Mouse (Mus musculus) stomach, embryonic 16.5 days (tissue): ENCODE results near the gene Pde3b. TPM values are rescaled to one million over a fixed set of nuclear protein-coding genes. Genes with fewer than 3 reads are reported as not detected.
A peak's percentile ranks its signal among the peaks of the same experiment; 100 is the strongest.
"Not testable (repeated sequence)": the region's sequence is repeated elsewhere in the genome, so short reads cannot be mapped to it uniquely, and the experiment has no call there.

Experiments
- ATAC-seq: fragments of 200-750 bp; cut with Nextera tagmentation; 2 replicates; pipeline ENCODE4 v1.8.0; 2017; ENCODE audit warnings: moderate number of reproducible peaks, moderate TSS enrichment; ENCODE audit not compliant: insufficient read depth, low FRiP score
- H3K27ac ChIP-seq: fragments of 300-500 bp; sonication (generic); 2 replicates; pipeline ENCODE4 v1.5.1; 2014; ENCODE audit warnings: low read length
- H3K27me3 ChIP-seq: fragments of 300-500 bp; sonication (generic); 2 replicates; pipeline ENCODE4 v1.6.1; 2014; ENCODE audit warnings: low read length, control low read depth, mixed read lengths; ENCODE audit not compliant: control insufficient read depth, insufficient read depth
- H3K36me3 ChIP-seq: fragments of 300-500 bp; sonication (generic); 2 replicates; pipeline ENCODE4 v1.6.1; 2014; ENCODE audit warnings: low read length; ENCODE audit not compliant: control insufficient read depth, insufficient read depth
- H3K4me1 ChIP-seq: fragments of 300-500 bp; sonication (generic); 2 replicates; pipeline ENCODE4 v1.6.1; 2014; ENCODE audit warnings: low read length, control low read depth, mixed read lengths; ENCODE audit not compliant: control insufficient read depth, insufficient read depth
- H3K4me2 ChIP-seq: fragments of 300-500 bp; sonication (generic); 2 replicates; pipeline ENCODE4 v1.6.1; 2014; ENCODE audit warnings: low read depth, low read length, mixed read lengths
- H3K4me3 ChIP-seq: fragments of 300-500 bp; sonication (generic); replicated peaks from 2 replicates; pipeline ENCODE4 v1.5.1; 2014; ENCODE audit warnings: mild to moderate bottlenecking, low read length
- H3K9ac ChIP-seq: fragments of 300-500 bp; sonication (generic); 2 replicates; pipeline ENCODE4 v1.6.1; 2014; ENCODE audit warnings: low read length
- H3K9me3 ChIP-seq: fragments of 300-500 bp; sonication (generic); replicated peaks from 2 replicates; pipeline ENCODE4 v1.6.1; 2016; ENCODE audit warnings: low read length, control low read depth; ENCODE audit not compliant: control insufficient read depth
- WGBS: fragments of 180-500 bp; shearing (Covaris S2); extraction: QIAGEN DNeasy Blood & Tissue Kit; methylation state at CpG from one replicate; pipeline ENCODE4 v1.1.7; 2014; 5-methylcytosine and 5-hydroxymethylcytosine counted together
- polyA plus RNA-seq: library from polyadenylated mRNA; unstranded; fragments of >200 nt; fragmentation: Nextera tagmentation; extraction: Ambion mirVana; gene quantifications from 2 replicates; pipeline ENCODE4 v1.2.1, GENCODE M21; 2015

The Pde3b gene
- polyA plus RNA-seq, 1 experiment from 2014 or later: 3.5 TPM

DNA sequence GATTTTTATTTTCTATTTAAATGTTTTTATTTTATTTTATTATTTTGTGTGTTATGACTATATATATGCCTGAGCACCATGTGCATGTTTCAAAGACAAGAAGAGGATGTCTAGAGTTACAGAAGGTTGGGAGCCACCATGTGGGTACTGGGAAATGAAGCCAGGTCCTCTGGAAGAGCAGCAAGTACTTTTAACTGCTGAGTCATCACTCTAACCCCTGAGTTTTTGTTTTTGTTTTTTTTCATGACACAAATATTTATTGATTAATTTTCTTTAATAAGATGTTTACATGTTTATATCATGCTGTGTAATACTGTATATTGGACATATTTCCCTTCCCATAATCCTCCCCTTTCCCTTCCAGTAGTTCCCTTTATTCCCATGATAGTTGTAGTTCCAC, 77.5 kb downstream of the Pde3b start:
- H3K27me3 ChIP-seq: no peaks in the 10 kb centered on the region
- H3K27ac ChIP-seq: no peak overlapping the region
- no peaks in the 10 kb centered on the region for H3K36me3 ChIP-seq
- H3K4me2 ChIP-seq: no peak overlapping the region
- no peaks in the 10 kb centered on the region for H3K4me1 ChIP-seq
- ATAC-seq: no peak
- H3K9me3 ChIP-seq: no peaks in the 10 kb centered on the region
- no peak overlapping the region for H3K9ac ChIP-seq
- H3K4me3 ChIP-seq: no peak overlapping the region

DNA sequence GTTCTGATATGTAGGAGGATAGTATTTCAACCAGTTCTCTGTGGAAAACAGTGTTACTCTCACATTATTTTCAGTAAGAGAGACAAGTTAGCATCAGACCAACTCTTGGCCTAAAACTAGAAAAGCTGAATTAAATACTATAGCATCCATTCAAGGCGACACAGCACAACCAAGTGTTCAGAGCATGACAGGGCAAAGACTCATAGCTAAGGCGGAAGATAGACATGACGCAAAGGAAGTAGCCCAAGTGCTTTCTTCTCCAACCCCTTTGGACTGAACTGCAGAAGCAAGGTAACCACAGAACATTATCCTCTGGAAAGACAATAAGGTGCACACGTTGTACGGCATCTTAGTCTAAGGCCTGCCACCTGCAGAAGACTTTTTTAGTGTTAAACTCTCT, 79.0 kb downstream of the Pde3b start:
- WGBS: 95% methylated on average over 5 of the region's 5 CpGs
- ATAC-seq: no peak
- no peak overlapping the region for H3K27ac ChIP-seq
- H3K36me3 ChIP-seq: no peaks in the 10 kb centered on the region
- H3K9ac ChIP-seq: no peak overlapping the region
- H3K9me3 ChIP-seq: no peaks in the 10 kb centered on the region
- no peak overlapping the region for H3K4me2 ChIP-seq
- no peaks in the 10 kb centered on the region for H3K4me1 ChIP-seq
- no peak overlapping the region for H3K4me3 ChIP-seq
- no peaks in the 10 kb centered on the region for H3K27me3 ChIP-seq

DNA sequence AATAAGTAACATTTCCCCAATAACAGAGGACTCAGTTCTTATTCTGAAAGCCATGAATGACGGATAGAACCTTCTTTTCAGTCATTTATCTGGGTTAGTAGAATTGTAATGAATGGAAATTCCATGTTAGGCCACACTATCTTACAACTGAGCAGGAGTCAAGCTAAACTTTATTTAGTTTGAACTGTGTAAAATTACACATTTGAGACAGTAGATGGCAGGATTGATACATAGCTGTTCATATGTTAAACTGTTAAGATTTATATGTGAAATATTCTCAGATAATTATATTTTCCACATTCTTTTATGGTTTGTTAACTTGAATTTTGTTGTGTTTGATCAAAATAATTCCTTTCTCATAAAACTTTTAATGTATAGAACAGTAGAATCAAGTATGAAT, 84.2 kb downstream of the Pde3b start:
- Histone ChIP-seq H3K4me3 (no peak overlapping the region), H3K27me3 (no peaks in the 10 kb centered on the region), H3K27ac (no peak overlapping the region), H3K36me3 (no peaks in the 10 kb centered on the region), H3K9me3 (no peaks in the 10 kb centered on the region), H3K9ac (no peak overlapping the region), H3K4me1 (no peaks in the 10 kb centered on the region), H3K4me2 (no peak overlapping the region)
- no peak for ATAC-seq
- WGBS: 94% methylated on average over 1 of the region's 1 CpGs

DNA sequence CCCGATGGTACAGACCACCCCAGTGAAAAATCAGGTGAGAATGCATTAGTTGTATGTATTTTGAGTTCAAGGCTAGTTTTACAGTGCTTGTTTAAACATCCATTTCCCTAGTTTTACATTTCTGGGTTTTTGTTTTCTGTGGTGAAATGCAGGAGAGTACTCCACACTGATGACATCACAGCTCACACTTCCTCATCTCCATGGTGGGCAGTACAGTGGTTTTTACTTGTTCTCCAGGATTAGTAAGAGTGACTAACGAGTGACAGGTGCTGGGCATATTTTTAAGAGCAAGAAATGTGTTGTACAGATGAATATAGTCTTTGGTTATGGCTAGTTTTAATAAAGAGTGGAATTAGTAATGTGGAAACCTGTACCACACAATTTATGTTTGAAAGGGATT, 93.8 kb downstream of the Pde3b start:
- whole genome bisulfite sequencing: 76% methylated on average over 2 of the region's 2 CpGs
- Histone ChIP-seq H3K9ac (no peak overlapping the region), H3K4me3 (no peak overlapping the region), H3K4me1 (no peaks in the 10 kb centered on the region), H3K9me3 (no peaks in the 10 kb centered on the region), H3K4me2 (no peak overlapping the region), H3K36me3 (no peaks in the 10 kb centered on the region), H3K27ac (no peak overlapping the region), H3K27me3 (no peaks in the 10 kb centered on the region)
- ATAC-seq: no peak

GRCm38 (mm10) chr7:114520122-114520521, 105.0 kb downstream of the Pde3b start:
- Histone ChIP-seq H3K27me3 (no peaks in the 10 kb centered on the region), H3K9me3 (no peaks in the 10 kb centered on the region), H3K27ac (no peak overlapping the region), H3K4me1 (no peaks in the 10 kb centered on the region), H3K4me3 (no peak overlapping the region), H3K4me2 (no peak overlapping the region), H3K9ac (no peak overlapping the region), H3K36me3 (no peaks in the 10 kb centered on the region)
- no peak for ATAC-seq
- 100% methylated on average over 1 of the region's 1 CpGs for WGBS

DNA sequence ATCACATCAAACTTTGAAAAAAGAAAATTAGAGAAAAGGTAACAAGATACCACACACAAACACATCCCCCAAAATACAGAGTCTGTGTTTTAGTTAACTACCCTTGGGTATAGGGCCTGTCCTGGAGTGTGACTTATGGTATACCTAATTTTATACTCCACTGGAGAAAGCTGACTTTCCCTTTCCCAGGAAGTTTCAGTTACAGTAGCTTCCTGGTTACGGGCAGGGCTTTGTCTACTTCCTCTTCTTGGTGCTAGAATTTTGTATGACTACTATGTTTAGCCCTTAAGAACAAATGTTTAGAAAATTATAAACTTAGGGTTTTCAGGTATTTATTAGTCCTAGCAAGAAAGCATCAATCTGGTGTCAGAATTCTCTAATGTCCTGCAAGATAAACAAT, 111.2 kb downstream of the Pde3b start:
- Histone ChIP-seq H3K27ac (no peak overlapping the region), H3K4me1 (no peaks in the 10 kb centered on the region), H3K4me3 (no peak overlapping the region), H3K36me3 (no peaks in the 10 kb centered on the region), H3K4me2 (no peak overlapping the region), H3K27me3 (no peaks in the 10 kb centered on the region), H3K9me3 (no peaks in the 10 kb centered on the region), H3K9ac (no peak overlapping the region)
- ATAC-seq: no peak
- 58% methylated on average over 1 of the region's 1 CpGs for whole genome bisulfite sequencing

DNA sequence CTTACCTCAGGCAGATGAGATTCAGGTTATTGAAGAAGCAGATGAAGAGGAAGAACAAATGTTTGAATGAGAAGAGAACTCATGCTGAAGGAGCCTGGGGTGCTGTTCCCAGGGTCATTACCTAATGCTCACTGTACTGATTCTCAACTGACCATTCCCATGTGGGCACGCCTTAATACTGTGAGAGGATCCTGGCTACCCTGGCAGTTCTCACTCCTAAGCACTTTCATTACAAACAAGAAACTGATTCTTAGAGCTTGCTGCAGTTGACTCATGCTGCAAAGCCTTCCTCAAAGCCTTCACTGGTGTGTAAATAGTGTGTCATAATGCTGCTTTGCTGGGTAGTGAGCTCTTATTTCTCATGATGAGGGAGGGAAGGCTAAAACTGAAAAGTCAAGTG, 121.1 kb downstream of the Pde3b start:
- H3K9ac ChIP-seq: no peak overlapping the region
- no peak overlapping the region for H3K4me3 ChIP-seq
- H3K4me1 ChIP-seq: no peaks in the 10 kb centered on the region
- no peak for ATAC-seq
- WGBS: 78% methylated on average over 1 of the region's 1 CpGs
- H3K27ac ChIP-seq: 0 out of 2 replicates have a peak overlapping the region, but pooled peaks have one; percentile 22
- no peaks in the 10 kb centered on the region for H3K27me3 ChIP-seq
- no peaks in the 10 kb centered on the region for H3K9me3 ChIP-seq
- H3K4me2 ChIP-seq: no peak overlapping the region
- no peaks in the 10 kb centered on the region for H3K36me3 ChIP-seq

DNA sequence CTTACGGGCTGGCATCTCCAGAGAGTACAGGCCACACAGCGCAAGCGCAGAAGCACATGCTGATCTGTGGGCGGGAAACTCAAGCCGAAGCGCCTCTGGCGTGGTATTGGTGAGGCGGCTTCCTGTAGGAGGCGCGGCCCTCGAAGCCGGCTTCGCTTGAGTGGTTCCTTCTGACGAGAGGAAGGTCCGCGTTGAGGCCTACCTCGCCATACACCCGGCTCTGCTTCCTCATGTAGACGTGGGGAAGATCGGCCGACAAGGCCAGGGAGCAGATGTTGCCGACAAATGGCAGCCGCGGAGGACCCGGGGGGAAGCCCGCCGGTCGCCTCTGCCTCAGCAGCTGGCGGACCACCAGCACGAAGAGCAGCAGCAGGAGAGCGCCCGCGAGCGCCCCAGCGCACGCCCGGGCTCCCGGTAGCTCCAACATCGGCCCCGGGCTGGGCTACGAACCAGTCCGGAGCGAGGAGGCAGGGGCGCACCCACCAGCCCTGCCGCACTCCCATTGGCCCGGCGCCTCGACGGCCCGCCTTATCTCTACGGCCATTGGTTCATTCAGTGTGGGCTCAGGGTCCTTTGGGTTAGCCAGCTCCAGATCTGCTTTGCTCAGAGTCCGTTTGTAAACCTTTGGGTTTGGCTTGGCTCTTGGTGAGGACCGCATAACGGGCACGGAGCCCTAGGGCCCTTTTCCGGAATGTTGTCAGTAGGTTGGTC, 147.6 kb downstream of the Pde3b start, which contains the start of gene Cyp2r1:
Cyp2r1 (minus strand) TSS at position 442 of the 711 bp plus-strand sequence.
- 1% methylated on average over 56 of the region's 56 CpGs for WGBS

DNA sequence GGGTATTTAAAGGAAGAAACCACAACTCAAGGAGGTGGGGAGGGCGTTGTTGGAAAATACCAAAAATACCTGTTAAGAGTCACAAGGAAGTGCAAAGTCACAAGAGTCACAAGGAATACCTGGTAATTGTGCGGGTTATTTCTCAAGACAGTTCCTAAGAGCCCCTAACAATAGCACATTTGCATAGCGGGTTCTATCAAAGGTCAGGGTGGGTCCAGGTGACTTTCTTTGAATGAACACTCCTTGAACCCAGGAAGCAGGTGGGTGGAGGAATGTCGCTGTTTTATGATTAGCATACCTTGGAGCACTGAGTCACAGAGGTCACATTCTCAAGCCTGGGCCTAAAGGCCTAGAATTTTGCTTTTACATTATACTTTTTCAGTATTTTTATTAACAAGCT, 158.8 kb downstream of the Pde3b start:
- not testable (repeated sequence) for ATAC-seq, H3K9me3 ChIP-seq, H3K4me2 ChIP-seq, H3K36me3 ChIP-seq, H3K4me3 ChIP-seq, H3K4me1 ChIP-seq, H3K27ac ChIP-seq, H3K27me3 ChIP-seq, H3K9ac ChIP-seq
- WGBS: 92% methylated on average over 4 of the region's 4 CpGs

More for the DNA sequence above, 147.6 kb downstream of the Pde3b start, which contains the start of gene Cyp2r1:
- H3K27me3 ChIP-seq: no peaks in the 10 kb centered on the region
- H3K4me1 ChIP-seq: no peaks in the 10 kb centered on the region
- H3K9me3 ChIP-seq: no peaks in the 10 kb centered on the region
- peak within 1 kb of the TSS; percentile 92 for H3K27ac ChIP-seq
- no peaks in the 10 kb centered on the region for H3K36me3 ChIP-seq
- H3K4me3 ChIP-seq: peak within 1 kb of the TSS; percentile 67
- H3K9ac ChIP-seq: peak within 1 kb of the TSS; percentile 85
- peak; percentile 100 for ATAC-seq
- peak within 1 kb of the TSS; percentile 84 for H3K4me2 ChIP-seq
